9 mouse cellular contexts compared by ENCODE assay signal in genomic region chr4:136956751-136957446, GRCm38 (mm10). TPM values are rescaled to one million over a fixed set of nuclear protein-coding genes. Genes with fewer than 3 reads are reported as not detected.
DNase-seq lines count a peak whose midpoint lies in the region; ATAC-seq and TF ChIP-seq lines count a peak whose summit lies in the region.
"Had no signal": no experiment of that assay in that cellular context is flagged by ENCODE, and none has a peak within 500 bp of the region (broad histone marks: within the 10 kb centered on the region; RNA-seq: fewer than 3 reads in every experiment).

Gene Epha8 (minus strand): TSS chr4:136956816.

- no peak within 1 kb of the TSS for H3K27ac ChIP-seq in kidney, adult 2 months (ENCODE audit: insufficient read depth, low read depth, low read length)
- H3K27ac ChIP-seq in embryonic facial prominence, embryonic 13.5 days, result no peak within 1 kb of the TSS
- H3K27ac ChIP-seq in limb, embryonic 12.5 days, result no peak within 1 kb of the TSS
- no peak within 1 kb of the TSS for H3K27ac ChIP-seq in stomach, embryonic 14.5 days (ENCODE audit: low read length)
- H3K27ac ChIP-seq: macrophage had no signal

- no peak for TF ChIP-seq CTCF in kidney, adult 2 months (conservative IDR thresholded peaks at IDR 0.05; ENCODE audit: insufficient read depth, insufficient read length, low read depth, low read length)

- no peaks in the 10 kb centered on the region for H3K27me3 ChIP-seq in kidney, adult 2 months (replicated peaks; ENCODE audit: control insufficient read depth, insufficient read depth, low read length)
- H3K27me3 ChIP-seq in embryonic facial prominence, embryonic 13.5 days, result peaks cover 81% of the 10 kb centered on the region
- H3K27me3 ChIP-seq in limb, embryonic 12.5 days, result peaks cover 93% of the 10 kb centered on the region
- H3K27me3 ChIP-seq in stomach, embryonic 14.5 days (ENCODE audit: control insufficient read depth, insufficient read depth, low read length), result peaks cover 33% of the 10 kb centered on the region

- peak within 1 kb of the TSS; percentile 4; the same call in 1 of the 2 replicates for H3K4me3 ChIP-seq in kidney, adult 2 months (ENCODE audit: insufficient read depth, low read depth, low read length)
- H3K4me3 ChIP-seq in embryonic facial prominence, embryonic 13.5 days, result peak within 1 kb of the TSS; percentile 53
- peak within 1 kb of the TSS; percentile 47 for H3K4me3 ChIP-seq in limb, embryonic 12.5 days (replicated peaks)
- H3K4me3 ChIP-seq in stomach, embryonic 14.5 days (ENCODE audit: low read depth, low read length), result peak within 1 kb of the TSS; percentile 34

- H3K4me2 ChIP-seq in embryonic facial prominence, embryonic 13.5 days, result peak within 1 kb of the TSS; percentile 95
- peak within 1 kb of the TSS; percentile 87 for H3K4me2 ChIP-seq in limb, embryonic 12.5 days
- H3K4me2 ChIP-seq in stomach, embryonic 14.5 days (replicated peaks; ENCODE audit: low read depth, low read length), result peak within 1 kb of the TSS; percentile 91

- intact Hi-C loops in heart, postnatal 36 days (cut with DNase I), result no loop called here

- ATAC-seq in embryonic facial prominence, embryonic 13.5 days (ENCODE audit: insufficient number of reproducible peaks, insufficient read depth, low FRiP score, low TSS enrichment, low read depth), result no peak
- no peak for ATAC-seq in limb, embryonic 12.5 days (ENCODE audit: insufficient number of reproducible peaks, insufficient read depth, low FRiP score, low TSS enrichment, low read depth)
- ATAC-seq in stomach, embryonic 14.5 days (ENCODE audit: insufficient number of reproducible peaks, insufficient read depth, low FRiP score, low read depth), result no peak

- H3K36me3 ChIP-seq in kidney, adult 2 months (ENCODE audit: control insufficient read depth, insufficient read depth, low read length), result no peaks in the 10 kb centered on the region
- no peaks in the 10 kb centered on the region for H3K36me3 ChIP-seq in embryonic facial prominence, embryonic 13.5 days
- no peaks in the 10 kb centered on the region for H3K36me3 ChIP-seq in limb, embryonic 12.5 days
- H3K36me3 ChIP-seq in stomach, embryonic 14.5 days (ENCODE audit: control insufficient read depth, insufficient read depth, low read length), result no peaks in the 10 kb centered on the region

- H3K9me3 ChIP-seq in embryonic facial prominence, embryonic 13.5 days, result no peaks in the 10 kb centered on the region
- H3K9me3 ChIP-seq in limb, embryonic 12.5 days, result no peaks in the 10 kb centered on the region
- no peaks in the 10 kb centered on the region for H3K9me3 ChIP-seq in stomach, embryonic 14.5 days (ENCODE audit: control insufficient read depth, low read depth, low read length)

- H3K4me1 ChIP-seq in kidney, adult 2 months (ENCODE audit: control insufficient read depth, insufficient read depth, low read length), result no peaks in the 10 kb centered on the region
- H3K4me1 ChIP-seq in embryonic facial prominence, embryonic 13.5 days, result peaks cover 18% of the 10 kb centered on the region
- H3K4me1 ChIP-seq in limb, embryonic 12.5 days (replicated peaks), result peaks cover 27% of the 10 kb centered on the region
- peaks cover 11% of the 10 kb centered on the region for H3K4me1 ChIP-seq in stomach, embryonic 14.5 days (ENCODE audit: control insufficient read depth, insufficient read depth, low read length)

- H3K9ac ChIP-seq in embryonic facial prominence, embryonic 13.5 days, result peak within 1 kb of the TSS; percentile 64
- peak within 1 kb of the TSS; percentile 45; the same call in 1 of the 2 replicates for H3K9ac ChIP-seq in limb, embryonic 12.5 days (replicated peaks)
- no peak within 1 kb of the TSS; the same call in 1 of the 2 replicates for H3K9ac ChIP-seq in stomach, embryonic 14.5 days (replicated peaks; ENCODE audit: low read depth, low read length)

- 7% methylated on average over 73 of the region's 75 CpGs for WGBS in kidney, adult 2 months
- 2% methylated on average over 50 of the region's 75 CpGs for WGBS in embryonic facial prominence, embryonic 13.5 days
- WGBS in limb, embryonic 12.5 days, result 1% methylated on average over 71 of the region's 75 CpGs
- 1% methylated on average over 73 of the region's 75 CpGs for WGBS in stomach, embryonic 14.5 days

- no peak for DNase-seq in kidney, adult 2 months
- no peak for DNase-seq in kidney, postnatal 14 days
- DNase-seq in brain, adult 2 months (ENCODE audit: low read depth, low spot score), result peak; percentile 52
- DNase-seq in layer of hippocampus, adult 9-11 months, result no peak
- DNase-seq in heart, postnatal 36 days, result no peak

- no peak for TF ChIP-seq POLR2A in kidney, adult 2 months (IDR thresholded peaks at IDR 0.05; ENCODE audit: low read depth, low read length)

RNA-seq across cellular contexts. Expression of gene Epha8, which starts in this region (rescaled TPM):
- polyA plus RNA-seq in kidney, adult 2 months (2012; rRNA removed), result 0.04 and 0.06 TPM in 2 replicates
- 0.88 and 1.4 TPM in 2 replicates for polyA plus RNA-seq in embryonic facial prominence, embryonic 13.5 days (2015; fragmentation: Nextera tagmentation; extraction: Ambion mirVana)
- 0.28 and 0.38 TPM in 2 replicates for polyA plus RNA-seq in limb, embryonic 12.5 days (2016; fragmentation: Nextera tagmentation; extraction: Ambion mirVana)
- polyA plus RNA-seq in stomach, embryonic 14.5 days (2014; fragmentation: Nextera tagmentation; extraction: Ambion mirVana), result 0.52 and 0.59 TPM in 2 replicates
- total RNA-seq in heart, postnatal 36 days (2021), result not detected
- polyA plus RNA-seq: macrophage had no signal
